Mouse (Mus musculus) gastrocnemius, postnatal 36 days (tissue): ENCODE measurements around the gene Tfrc. TPM values are rescaled to one million over a fixed set of nuclear protein-coding genes. Genes with fewer than 3 reads are reported as not detected.
"Not testable (repeated sequence)": the region's sequence is repeated elsewhere in the genome, so short reads cannot be mapped to it uniquely, and the experiment has no call there.

Experiments
- DNase-seq, 2 experiments: peaks; one replicate each; pipeline ENCODE4 v3.0.0; 2022
- intact Hi-C: fragments of 180-260 bp; cut with DNase I; formaldehyde crosslinking; loops from one replicate; pipeline ENCODE4 v1.15.1; 2025
- total RNA-seq, 2 experiments: library from RNA; stranded (reverse); gene quantifications; 2 replicates each; pipeline ENCODE4 v1.2.3; 2021

Gene Tfrc
- total RNA-seq, 2 experiments from 2014 or later, result 157 to 180 TPM

- intact Hi-C loops, result loop anchor here (5.0 kb wide), 2 partner anchors 42 to 102 kb away; no protein-coding TSS in a partner anchor
- DNase-seq, result no peak
These were observed 670 bp downstream of the Tfrc start for GRCm38 (mm10) chr16:32609401-32609779.

- intact Hi-C loops, result no loop called here
- no peak for DNase-seq
These were observed 1.9 kb downstream of the Tfrc start for GRCm38 (mm10) chr16:32610460-32611255.

GRCm38 (mm10) chr16:32612052-32612451 is 3.3 kb downstream of the Tfrc start:
- intact Hi-C loops, result no loop called here
- DNase-seq, result no peak

GRCm38 (mm10) chr16:32613269-32613834 is 4.6 kb downstream of the Tfrc start:
- no peak for DNase-seq
- intact Hi-C loops, result no loop called here

- no peak for DNase-seq
- intact Hi-C loops, result no loop called here
These were observed 5.3 kb downstream of the Tfrc start for GRCm38 (mm10) chr16:32614047-32614446.

GRCm38 (mm10) chr16:32618946-32619345 is 10.2 kb downstream of the Tfrc start:
- DNase-seq, result no peak
- intact Hi-C loops, result no loop called here

GRCm38 (mm10) chr16:32628140-32628539 is 19.4 kb downstream of the Tfrc start:
- intact Hi-C loops, result no loop called here
- DNase-seq, result no peak

GRCm38 (mm10) chr16:32632328-32632824 is 23.7 kb downstream of the Tfrc start:
- intact Hi-C loops, result no loop called here
- no peak for DNase-seq

- intact Hi-C loops, result no loop called here
- DNase-seq, result no peak
These were observed 24.8 kb downstream of the Tfrc start for GRCm38 (mm10) chr16:32633486-32634012.

GRCm38 (mm10) chr16:32634183-32634582 is 25.5 kb downstream of the Tfrc start:
- intact Hi-C loops, result no loop called here
- DNase-seq, result no peak

GRCm38 (mm10) chr16:32635314-32635713 is 26.6 kb downstream of the Tfrc start:
- intact Hi-C loops, result no loop called here
- no peak for DNase-seq

GRCm38 (mm10) chr16:32636331-32636730 is 27.6 kb downstream of the Tfrc start:
- no peak for DNase-seq
- intact Hi-C loops, result no loop called here

GRCm38 (mm10) chr16:32636871-32637521 is 28.3 kb downstream of the Tfrc start:
- intact Hi-C loops, result no loop called here

GRCm38 (mm10) chr16:32638476-32638875 is 29.8 kb downstream of the Tfrc start:
- intact Hi-C loops, result loop anchor here (1.0 kb wide), 1 partner anchor 51 kb away; no protein-coding TSS in a partner anchor
- DNase-seq, result peak; percentile 73 to 79

More at GRCm38 (mm10) chr16:32636871-32637521, 28.3 kb downstream of the Tfrc start:
- DNase-seq, result no peak

- DNase-seq, result no peak
These were observed 31.4 kb downstream of the Tfrc start for GRCm38 (mm10) chr16:32640096-32640495.

GRCm38 (mm10) chr16:32640683-32641082 is 32.0 kb downstream of the Tfrc start:
- intact Hi-C loops, DNase-seq: not testable (repeated sequence)

More at GRCm38 (mm10) chr16:32640096-32640495, 31.4 kb downstream of the Tfrc start:
- intact Hi-C loops, result no loop called here

- intact Hi-C loops, result no loop called here
- no peak for DNase-seq
These were observed 32.9 kb downstream of the Tfrc start for GRCm38 (mm10) chr16:32641440-32642219.

GRCm38 (mm10) chr16:32642280-32642679 is 33.6 kb downstream of the Tfrc start:
- no peak for DNase-seq
- intact Hi-C loops, result no loop called here

GRCm38 (mm10) chr16:32643661-32644061 is 34.9 kb downstream of the Tfrc start, which contains the start of gene Tnk2:
Tnk2 (plus strand) TSS chr16:32643874.
- peak; percentile 83 to 84 for DNase-seq
- intact Hi-C loops, result no loop called here
